Mouse (Mus musculus) embryonic fibroblast, embryonic 13.5 days (primary cell): ENCODE data around the gene Eid2. TPM values are rescaled to one million over a fixed set of nuclear protein-coding genes. Genes with fewer than 3 reads are reported as not detected.
"Not testable (repeated sequence)": the region's sequence is repeated elsewhere in the genome, so short reads cannot be mapped to it uniquely, and the experiment has no call there.

Experiments
- H3K27ac ChIP-seq: 2 replicates; pipeline ENCODE4 v1.5.1; 2012; ENCODE audit warnings: low read length, control low read depth, inconsistent platforms; ENCODE audit not compliant: insufficient read depth
- H3K4me1 ChIP-seq: 2 replicates; pipeline ENCODE4 v1.6.1; 2011; ENCODE audit warnings: low read length; ENCODE audit not compliant: control insufficient read depth, insufficient read depth
- H3K4me3 ChIP-seq: 2 replicates; pipeline ENCODE4 v1.5.1; 2011; ENCODE audit warnings: mild to moderate bottlenecking, control low read depth, low read length; ENCODE audit not compliant: insufficient read depth
- CTCF ChIP-seq: IDR thresholded peaks from 2 replicates; pipeline ENCODE4 v1.5.1; 2011; ENCODE audit warnings: mild to moderate bottlenecking, control low read depth, low read length, moderate library complexity, borderline replicate concordance; ENCODE audit not compliant: insufficient read depth
- POLR2A ChIP-seq: IDR thresholded peaks from 2 replicates; pipeline ENCODE4 v1.6.1; 2011; ENCODE audit warnings: low read depth, mild to moderate bottlenecking, control low read depth, low read length, moderate library complexity
- polyA plus RNA-seq: library from polyadenylated mRNA; stranded (reverse); fragments of >200 nt; gene quantifications from 2 replicates; pipeline ENCODE4 v1.2.4, GENCODE M21; 2011; ENCODE audit warnings: low read depth; ENCODE audit not compliant: missing spikeins, insufficient read length

Gene Eid2
- polyA plus RNA-seq, result 20.6 and 25.1 TPM in 2 replicates

DNA sequence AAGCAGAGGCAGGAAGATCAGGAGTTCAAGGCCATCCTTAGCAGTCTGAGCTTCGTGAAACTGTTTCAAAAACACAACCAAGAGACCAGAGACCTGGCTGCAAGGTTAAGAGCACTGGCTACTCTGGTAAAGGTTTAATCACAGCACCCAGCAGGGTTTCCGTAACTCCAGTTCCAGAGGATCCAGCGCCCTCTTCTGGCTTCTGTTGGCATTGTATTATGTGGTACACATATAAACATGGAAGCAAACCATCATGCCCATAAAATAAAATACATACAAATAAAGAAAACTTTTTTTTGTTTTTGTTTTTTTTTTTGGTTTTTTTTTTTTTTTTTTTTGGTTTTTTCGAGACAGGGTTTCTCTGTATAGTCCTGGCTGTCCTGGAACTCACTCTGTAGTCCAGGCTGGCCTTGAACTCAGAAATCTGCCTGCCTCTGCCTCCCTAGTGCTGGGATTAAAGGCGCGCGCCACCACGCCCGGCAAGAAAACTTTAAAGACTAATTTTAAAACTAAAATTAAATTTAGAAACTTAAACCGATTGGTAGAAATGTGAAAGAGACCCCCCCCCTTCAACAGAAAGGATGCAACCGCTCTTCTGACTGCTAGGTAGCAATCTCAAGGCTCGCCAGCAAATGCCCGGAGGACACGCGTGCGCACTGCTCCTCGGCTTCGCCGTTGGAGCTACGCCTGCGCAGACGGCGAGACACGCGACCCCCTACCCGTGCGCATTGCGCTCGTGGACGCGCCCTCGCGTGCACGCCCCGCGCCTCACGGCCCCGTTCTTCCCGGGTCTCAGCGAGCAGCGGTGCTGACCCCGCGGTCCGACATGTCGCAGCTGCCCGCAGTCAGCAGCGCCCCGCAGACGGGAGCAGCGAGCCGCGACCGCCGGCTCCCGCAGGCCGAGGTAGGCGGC is at the start of gene Eid2:
Gene Eid2, plus strand, starts transcription at position 753 of the 913 bp plus-strand sequence.
- TF ChIP-seq POLR2A, result peak; percentile 92
- no peak for TF ChIP-seq CTCF
- Histone ChIP-seq H3K27ac (peak within 1 kb of the TSS; percentile 2; the same call in 1 of the 2 replicates), H3K4me1 (peaks cover 2% of the 10 kb centered on the region; the same call in 1 of the 2 replicates), H3K4me3 (peak within 1 kb of the TSS; percentile 70)

- H3K27ac ChIP-seq, H3K4me3 ChIP-seq, H3K4me1 ChIP-seq: not testable (repeated sequence)
Observed at GRCm38 (mm10) chr7:28218951-28219740, 48.5 kb upstream of the Eid2 start.

- not testable (repeated sequence) for H3K27ac ChIP-seq, H3K4me3 ChIP-seq, H3K4me1 ChIP-seq
Observed at GRCm38 (mm10) chr7:28226836-28227235, 40.8 kb upstream of the Eid2 start.

- not testable (repeated sequence) for H3K4me3 ChIP-seq, H3K27ac ChIP-seq, H3K4me1 ChIP-seq
Observed at GRCm38 (mm10) chr7:28227421-28227820, 40.3 kb upstream of the Eid2 start.

- not testable (repeated sequence) for H3K4me3 ChIP-seq, H3K27ac ChIP-seq, H3K4me1 ChIP-seq
Observed at GRCm38 (mm10) chr7:28243943-28244342, 23.7 kb upstream of the Eid2 start.

DNA sequence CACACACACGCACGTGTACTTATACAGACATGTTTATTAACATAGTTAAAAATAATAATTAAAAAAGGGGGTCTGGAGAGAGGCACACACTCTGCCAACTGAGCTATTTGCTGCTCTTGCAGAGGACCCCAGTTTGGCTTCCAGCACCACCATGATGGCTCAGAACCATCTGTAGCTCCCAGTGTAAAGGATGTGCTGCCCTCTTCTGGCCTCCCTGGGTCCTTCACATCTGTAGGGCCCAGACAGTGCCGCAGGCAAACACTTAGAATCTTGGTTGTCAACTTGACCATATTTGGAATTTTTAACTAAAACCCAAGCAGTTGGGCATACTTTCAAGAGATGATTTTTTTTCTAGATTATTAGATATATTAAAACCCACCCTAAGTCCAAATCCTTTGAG is 18.7 kb upstream of the Eid2 start:
- no peak overlapping the region for H3K4me3 ChIP-seq
- no peaks in the 10 kb centered on the region for H3K4me1 ChIP-seq
- no peak for TF ChIP-seq POLR2A
- no peak for TF ChIP-seq CTCF
- H3K27ac ChIP-seq, result no peak overlapping the region

DNA sequence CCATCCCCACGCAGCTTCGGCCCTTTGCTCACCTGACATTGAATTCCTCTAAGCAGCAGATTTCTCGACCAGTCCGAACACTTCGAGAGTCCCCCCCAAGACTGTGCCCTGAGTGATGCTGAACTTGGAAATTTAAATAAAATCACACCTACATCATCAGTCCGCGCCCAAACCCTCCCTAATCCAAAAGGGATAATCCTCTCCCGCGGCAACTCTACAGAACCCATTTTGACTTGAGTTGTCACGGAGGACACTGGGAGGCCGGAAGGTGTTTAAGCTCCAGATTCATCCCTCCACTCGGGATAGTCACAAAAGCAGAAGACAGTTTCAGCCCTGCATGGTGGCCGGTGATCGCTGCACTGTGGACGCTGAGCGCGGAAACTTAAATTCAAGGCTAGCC is 15.7 kb upstream of the Eid2 start:
- no peaks in the 10 kb centered on the region for H3K4me1 ChIP-seq
- no peak for TF ChIP-seq POLR2A
- no peak for TF ChIP-seq CTCF
- H3K4me3 ChIP-seq, result no peak overlapping the region

GRCm38 (mm10) chr7:28254591-28254990 is 13.1 kb upstream of the Eid2 start:
- TF ChIP-seq POLR2A, result no peak
- TF ChIP-seq CTCF, result no peak
- no peak overlapping the region for H3K4me3 ChIP-seq
- no peaks in the 10 kb centered on the region for H3K4me1 ChIP-seq
- no peak overlapping the region for H3K27ac ChIP-seq

More for the DNA sequence above, 15.7 kb upstream of the Eid2 start:
- no peak overlapping the region for H3K27ac ChIP-seq

DNA sequence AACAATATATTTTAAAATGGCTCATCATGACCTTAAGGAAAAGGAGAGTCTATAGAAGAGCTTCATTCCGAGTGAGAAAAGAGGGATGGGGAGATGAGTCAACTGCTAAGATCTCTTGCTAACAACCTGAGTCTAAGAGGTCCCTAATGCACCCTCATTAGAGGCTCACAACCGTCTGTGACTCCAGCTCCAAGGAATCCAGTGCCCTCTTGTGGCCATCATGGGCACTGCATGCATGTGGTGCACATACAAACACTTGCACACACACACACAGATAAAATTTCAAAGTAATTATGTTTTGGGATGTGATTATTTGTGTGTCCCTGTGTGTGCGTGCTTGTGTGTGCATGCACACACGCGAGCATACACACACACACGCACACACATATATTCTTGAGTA is 12.2 kb upstream of the Eid2 start:
- TF ChIP-seq POLR2A (no peak), CTCF (peak; percentile 30; the same call in 1 of the 2 replicates)
- Histone ChIP-seq H3K4me3 (no peak overlapping the region), H3K4me1 (no peaks in the 10 kb centered on the region), H3K27ac (no peak overlapping the region)

DNA sequence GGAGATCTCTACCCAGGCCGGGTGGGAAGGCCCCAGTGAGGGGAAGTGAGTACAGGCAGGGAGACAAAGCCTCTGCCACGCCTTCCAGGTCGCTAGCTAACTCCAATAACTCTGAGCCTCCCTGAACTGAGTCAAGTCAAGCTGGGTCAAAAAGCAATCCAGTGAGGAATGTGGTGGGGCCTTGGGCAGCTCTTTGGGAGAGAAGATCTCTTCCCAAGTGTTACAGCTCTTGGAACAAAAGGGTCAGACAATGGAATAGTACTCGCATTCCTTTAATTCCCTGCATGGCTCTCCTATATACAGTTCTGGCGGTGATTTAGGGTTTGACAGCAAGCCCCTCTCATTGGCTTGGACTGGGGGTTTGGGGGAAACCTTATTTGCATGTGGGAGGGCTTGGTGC is 4.8 kb upstream of the Eid2 start:
- TF ChIP-seq POLR2A (no peak), CTCF (no peak)

GRCm38 (mm10) chr7:28263786-28264185 is 3.9 kb upstream of the Eid2 start:
- Histone ChIP-seq H3K27ac (no peak overlapping the region), H3K4me3 (no peak overlapping the region), H3K4me1 (no peaks in the 10 kb centered on the region)
- TF ChIP-seq POLR2A (no peak), CTCF (no peak)

More for the DNA sequence above, 4.8 kb upstream of the Eid2 start:
- H3K27ac ChIP-seq, result no peak overlapping the region
- H3K4me3 ChIP-seq, result no peak overlapping the region
- H3K4me1 ChIP-seq, result no peaks in the 10 kb centered on the region
